Mouse (Mus musculus) MN1 (cell line): ENCODE results near the gene Myo10.

ENCODE experiments used
- DNase-seq: peaks from one replicate; pipeline ENCODE4 v3.0.0-alpha.2; 2016; ENCODE audit warnings: low spot score

Myo10 gene

GRCm38 (mm10) chr15:25622200-25622866, at the start of gene Myo10:
TSS of gene Myo10 (plus strand) at chr15:25622525.
- DNase-seq = no peak

DNA sequence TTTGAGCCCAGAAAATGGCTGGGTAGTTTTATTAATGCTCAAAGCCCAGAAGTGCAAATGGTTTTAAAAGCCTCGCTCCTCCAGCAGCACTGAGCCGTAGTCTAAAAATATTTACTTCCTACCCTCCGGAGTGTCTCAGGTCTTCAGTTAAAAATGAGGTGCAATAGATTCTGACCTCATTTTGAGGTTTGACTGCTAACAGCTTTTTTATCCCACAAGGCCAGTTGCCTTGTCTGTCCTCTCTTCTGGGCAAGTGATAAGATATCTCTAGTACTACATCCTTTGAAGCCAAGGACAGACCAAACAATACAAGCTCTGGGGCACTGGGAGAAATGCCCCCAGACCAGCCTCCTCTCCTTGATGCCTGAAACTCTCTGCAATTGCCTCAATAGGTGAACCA, 49.2 kb upstream of the Myo10 start:
- no peak for DNase-seq

DNA sequence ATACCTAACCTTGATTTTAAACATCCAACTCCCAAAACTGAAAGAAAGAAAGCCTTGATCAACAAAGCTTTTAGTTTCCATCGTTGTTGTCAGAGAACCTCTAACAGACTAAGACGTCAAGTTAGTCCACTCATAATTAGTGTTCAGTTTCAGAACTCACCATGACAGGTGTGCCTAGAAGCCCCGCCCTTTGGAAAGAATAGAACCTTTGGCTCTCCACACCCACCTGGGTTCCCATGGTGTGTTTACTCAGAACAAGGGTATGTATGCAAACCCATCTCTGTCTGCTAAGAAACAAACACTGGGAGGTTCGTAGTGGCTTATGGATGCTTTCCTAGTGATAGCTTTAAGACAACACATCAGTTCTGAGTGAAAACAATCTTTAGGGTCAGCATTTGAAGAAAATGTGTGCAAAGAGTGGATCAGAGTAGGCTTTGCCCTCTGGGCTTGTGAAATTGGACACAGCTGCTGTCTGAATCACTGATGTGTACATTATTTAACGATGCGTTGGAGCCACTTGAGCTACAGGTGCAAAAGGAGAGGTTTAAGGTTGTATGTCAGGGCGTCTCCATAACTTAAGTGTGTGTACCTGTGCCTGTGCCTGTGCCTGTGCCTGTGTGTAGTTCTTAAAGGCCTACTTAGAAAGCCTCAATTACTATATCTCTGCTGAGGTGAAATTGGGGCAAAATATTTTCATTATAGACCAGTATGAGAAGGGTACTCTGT, 48.3 kb upstream of the Myo10 start:
- DNase-seq = no peak

- no peak for DNase-seq
Measured at GRCm38 (mm10) chr15:25577327-25578051, 44.8 kb upstream of the Myo10 start.

GRCm38 (mm10) chr15:25578369-25578768, 44.0 kb upstream of the Myo10 start:
- no peak for DNase-seq

GRCm38 (mm10) chr15:25580731-25581130, 41.6 kb upstream of the Myo10 start:
- DNase-seq = no peak

- no peak for DNase-seq
Measured at GRCm38 (mm10) chr15:25582055-25582454, 40.3 kb upstream of the Myo10 start.

DNA sequence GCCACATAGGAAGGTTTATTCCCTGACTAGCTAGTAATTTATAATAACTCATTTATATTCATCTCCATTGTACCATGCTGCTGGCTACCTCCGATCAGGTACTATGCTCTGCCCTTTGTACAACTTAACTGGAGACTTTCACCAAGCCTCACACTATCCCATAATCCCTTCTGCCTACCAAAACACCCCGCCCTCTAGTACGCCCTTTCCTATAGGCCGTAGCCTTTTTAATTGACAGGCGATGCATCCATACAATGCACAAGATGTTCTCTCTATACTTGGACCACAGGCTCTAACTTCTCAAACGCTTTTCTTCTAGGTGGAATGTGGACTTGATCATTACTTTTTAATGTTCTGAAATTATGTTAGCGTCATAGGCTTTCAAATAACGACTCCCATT, 39.0 kb upstream of the Myo10 start:
- no peak for DNase-seq

- no peak for DNase-seq
Measured at GRCm38 (mm10) chr15:25586828-25587227, 35.5 kb upstream of the Myo10 start.

DNA sequence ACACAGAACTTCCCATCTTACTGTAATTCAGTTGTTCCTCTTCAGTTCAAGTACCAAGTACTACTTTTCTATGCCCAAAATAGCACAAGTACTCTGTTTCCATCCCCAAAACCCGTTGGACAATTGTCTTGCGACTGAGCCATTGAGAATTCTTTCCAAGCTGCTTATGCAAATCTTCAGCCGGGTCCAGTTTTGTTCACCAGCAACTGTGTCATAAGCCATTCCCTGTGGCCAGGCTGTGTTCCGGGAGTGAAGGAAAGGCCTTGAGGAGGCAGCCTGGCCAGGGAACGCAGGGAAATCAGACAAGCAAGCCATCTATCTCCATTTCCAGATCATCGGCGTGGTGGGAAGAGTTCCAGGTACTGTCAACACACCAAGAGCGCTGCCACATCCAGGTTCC, 34.4 kb upstream of the Myo10 start:
- DNase-seq = no peak

DNA sequence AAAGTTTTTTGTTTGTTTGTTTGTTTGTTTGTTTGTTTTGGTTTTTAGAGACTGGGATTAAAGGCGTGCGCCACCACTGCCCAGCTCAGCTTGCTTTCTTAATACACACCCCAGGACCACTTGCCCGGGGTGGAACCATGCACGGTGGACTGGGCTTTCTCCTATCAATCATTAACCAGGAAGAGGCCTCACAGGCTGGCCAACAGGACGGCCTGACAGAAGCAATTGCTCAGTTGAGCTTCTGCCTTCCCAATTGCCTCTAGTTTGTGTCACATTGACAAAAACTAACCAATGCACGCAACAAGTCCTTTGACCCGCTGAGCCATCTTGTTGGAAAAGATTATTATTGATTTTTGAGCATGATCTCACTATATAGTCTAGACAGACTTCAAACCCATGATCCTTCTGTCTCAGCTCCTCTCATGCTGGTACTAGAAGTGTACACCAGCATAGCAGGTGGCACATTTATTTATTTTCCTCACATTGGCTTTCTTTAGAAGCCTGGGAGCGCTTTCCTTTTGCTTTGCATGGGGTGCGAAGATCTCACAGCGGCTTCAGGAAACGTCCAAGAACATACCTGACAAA, 32.9 kb upstream of the Myo10 start:
- DNase-seq = no peak

DNA sequence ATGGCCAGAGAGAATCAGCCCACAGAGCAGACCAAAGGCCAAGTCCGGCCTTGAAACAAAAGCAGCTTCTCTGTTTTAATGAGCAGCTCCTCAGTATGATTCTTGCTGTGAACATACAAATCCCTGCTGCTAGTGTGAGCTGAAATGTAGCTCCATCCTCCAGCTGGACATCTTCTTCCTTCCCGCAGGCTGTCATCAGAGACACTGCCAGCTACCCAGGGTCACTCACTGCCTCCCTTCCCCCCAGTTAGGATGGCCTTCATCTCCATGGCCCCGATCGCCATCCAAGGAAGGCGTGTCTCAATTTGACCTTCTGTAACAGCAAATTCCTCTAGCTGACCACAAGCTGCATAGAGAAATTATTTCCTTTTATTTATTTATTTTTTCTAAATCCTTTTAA, 32.4 kb upstream of the Myo10 start:
- no peak for DNase-seq

DNA sequence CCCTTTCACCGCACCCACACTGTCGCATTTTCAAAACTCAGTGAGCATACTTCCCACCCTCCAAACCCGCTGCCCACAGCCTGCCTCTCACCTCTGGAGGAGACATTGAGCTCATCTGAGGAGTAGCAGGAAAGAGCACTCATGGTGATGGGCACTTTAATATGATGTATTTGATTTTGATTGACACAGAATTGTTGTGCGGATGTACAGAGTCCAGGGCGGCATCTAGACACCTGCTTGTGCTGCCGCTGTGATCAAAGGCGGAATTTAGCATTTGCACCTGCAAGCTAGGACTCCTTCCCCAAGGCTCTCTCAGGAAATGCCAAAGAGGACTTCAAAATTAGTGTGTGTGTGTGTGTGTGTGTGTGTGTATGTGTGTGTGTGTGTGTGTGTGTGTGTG, 31.4 kb upstream of the Myo10 start:
- no peak for DNase-seq

DNA sequence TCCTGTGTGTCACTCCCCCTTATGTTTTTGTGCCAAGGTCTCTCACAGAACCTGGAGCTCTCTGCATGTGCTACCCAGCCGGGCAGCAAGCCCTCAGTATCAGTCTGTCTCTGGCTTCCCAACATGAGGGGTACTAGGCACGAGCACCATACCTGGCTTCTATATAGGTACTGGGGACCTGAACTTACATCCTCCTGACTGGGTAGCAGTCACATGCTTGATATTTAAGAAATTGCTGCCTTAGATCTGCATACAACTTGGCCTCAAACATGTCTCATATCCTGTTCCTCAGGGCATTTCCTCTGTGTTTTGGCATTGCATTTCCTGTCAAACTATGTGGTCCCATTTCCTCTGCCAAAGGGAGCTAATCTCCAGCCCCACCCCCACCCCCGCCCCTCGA, 30.4 kb upstream of the Myo10 start:
- DNase-seq = no peak

- DNase-seq = no peak
Measured at GRCm38 (mm10) chr15:25593469-25594150, 28.7 kb upstream of the Myo10 start.

- no peak for DNase-seq
Measured at GRCm38 (mm10) chr15:25598313-25598712, 24.0 kb upstream of the Myo10 start.

DNA sequence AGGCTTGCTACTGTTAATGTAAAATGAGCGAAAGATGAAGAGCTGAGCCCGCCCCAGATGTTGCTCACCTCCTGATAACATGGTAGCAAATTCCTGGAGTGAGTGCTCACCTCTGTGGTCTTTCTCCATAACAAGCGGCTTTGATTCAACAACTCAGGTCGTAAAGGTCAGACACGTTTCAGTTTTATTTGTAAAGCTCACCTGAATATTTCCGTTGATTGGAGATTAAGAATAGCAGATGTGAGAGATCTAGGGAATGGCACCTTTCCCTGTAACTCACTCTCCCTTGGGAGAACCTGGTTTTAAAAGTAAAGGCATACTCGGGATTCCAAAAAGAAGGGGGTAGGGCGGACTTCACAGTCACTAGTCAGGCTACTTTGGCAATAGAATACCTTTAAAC, 20.0 kb upstream of the Myo10 start:
- no peak for DNase-seq

DNA sequence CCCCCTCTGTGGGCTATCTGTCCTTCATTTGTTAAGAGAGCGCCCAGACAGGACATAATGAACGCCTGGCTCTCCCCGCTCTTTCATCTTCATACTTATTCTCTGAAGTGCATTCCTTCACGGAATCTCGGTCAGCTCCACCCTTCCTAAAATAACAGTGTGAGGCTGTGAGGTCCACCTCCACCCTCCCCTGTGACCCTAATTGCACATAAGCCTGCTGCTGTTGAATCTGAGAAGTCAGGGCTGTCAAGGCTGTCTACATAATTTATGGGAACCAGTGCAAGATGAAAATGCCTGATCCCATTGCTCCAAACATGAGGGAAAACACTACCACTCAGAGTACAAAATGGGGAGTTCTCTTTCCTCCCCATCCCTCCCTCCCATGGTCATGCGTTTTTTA, 19.0 kb upstream of the Myo10 start:
- no peak for DNase-seq

DNA sequence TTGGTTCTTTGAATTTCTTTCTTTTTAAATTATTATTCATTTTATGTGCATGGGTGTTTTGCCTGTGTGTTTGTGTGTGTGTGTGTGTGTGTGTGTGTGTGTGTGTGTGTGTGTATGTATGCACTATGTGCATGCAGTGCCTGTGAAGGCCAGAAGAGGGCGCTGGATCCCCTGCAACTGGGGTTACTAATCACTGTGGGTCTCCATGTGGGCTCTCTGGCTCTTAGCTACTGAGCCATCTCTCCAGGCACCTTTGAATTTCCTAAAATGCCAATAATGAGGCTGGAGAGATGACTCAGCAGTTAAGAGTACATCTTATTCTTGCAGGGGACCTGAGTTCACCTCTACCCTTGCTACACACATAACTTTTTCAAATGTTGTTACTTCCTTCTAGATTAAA, 18.1 kb upstream of the Myo10 start:
- no peak for DNase-seq

GRCm38 (mm10) chr15:25605376-25605775, 16.9 kb upstream of the Myo10 start:
- DNase-seq = no peak

GRCm38 (mm10) chr15:25608742-25609141, 13.6 kb upstream of the Myo10 start:
- DNase-seq = no peak

- no peak for DNase-seq
Measured at GRCm38 (mm10) chr15:25609253-25609652, 13.1 kb upstream of the Myo10 start.
